Mouse (Mus musculus) myocyte (in vitro differentiated cells): ENCODE results near the gene Ttc33.

Experiments
- CEBPB ChIP-seq: IDR thresholded peaks from 2 replicates; pipeline ENCODE4 v1.6.1; 2011; ENCODE audit warnings: mild to moderate bottlenecking, moderate library complexity; ENCODE audit not compliant: poor library complexity, insufficient read depth, severe bottlenecking
- E2F4 ChIP-seq: IDR thresholded peaks from one replicate; pipeline ENCODE4 v1.6.1; 2011; ENCODE audit warnings: mild to moderate bottlenecking, control low read depth, moderate library complexity; ENCODE audit not compliant: insufficient read depth
- MAX ChIP-seq: IDR thresholded peaks from one replicate; pipeline ENCODE4 v1.6.1; 2011; ENCODE audit warnings: low read depth, mild to moderate bottlenecking, control low read depth
- MYOD1 ChIP-seq, 3 experiments: IDR thresholded peaks; one replicate each; pipeline ENCODE4 v1.6.1; 2011; ENCODE audit warnings: control low read depth in 2 of 3, low read depth in 2 of 3, mild to moderate bottlenecking in 2 of 3, moderate library complexity in 1 of 3; ENCODE audit not compliant: insufficient read length in 2 of 3, control insufficient read depth in 1 of 3
- MYOG ChIP-seq, 3 experiments: IDR thresholded peaks; one replicate each; pipeline ENCODE4 v1.6.1; 2011; ENCODE audit warnings: control low read depth in 2 of 3, low read depth in 2 of 3, mild to moderate bottlenecking in 2 of 3; ENCODE audit not compliant: insufficient read length in 2 of 3, control insufficient read depth in 1 of 3, insufficient read depth in 1 of 3
- POLR2A ChIP-seq: IDR thresholded peaks from one replicate; pipeline ENCODE4 v1.6.1; 2011; ENCODE audit warnings: low read depth, mild to moderate bottlenecking, control low read depth, moderate library complexity; ENCODE audit not compliant: insufficient read length
- POLR2AphosphoS2 ChIP-seq: IDR thresholded peaks from one replicate; pipeline ENCODE4 v1.6.1; 2011; ENCODE audit warnings: low read depth, control low read depth; ENCODE audit not compliant: insufficient read length
- SRF ChIP-seq: IDR thresholded peaks from one replicate; pipeline ENCODE4 v1.6.1; 2011; ENCODE audit warnings: low read depth; ENCODE audit not compliant: control insufficient read depth, insufficient read length
- TCF12 ChIP-seq: IDR thresholded peaks from one replicate; pipeline ENCODE4 v1.6.1; 2011; ENCODE audit warnings: mild to moderate bottlenecking, control low read depth; ENCODE audit not compliant: poor library complexity, insufficient read depth, severe bottlenecking
- TCF3 ChIP-seq: IDR thresholded peaks from one replicate; pipeline ENCODE4 v1.6.1; 2011; ENCODE audit warnings: low read depth, control low read depth; ENCODE audit not compliant: insufficient read length
- USF1 ChIP-seq: IDR thresholded peaks from one replicate; pipeline ENCODE4 v1.6.1; 2011; ENCODE audit warnings: low read depth, mild to moderate bottlenecking, control low read depth, moderate library complexity

DNA sequence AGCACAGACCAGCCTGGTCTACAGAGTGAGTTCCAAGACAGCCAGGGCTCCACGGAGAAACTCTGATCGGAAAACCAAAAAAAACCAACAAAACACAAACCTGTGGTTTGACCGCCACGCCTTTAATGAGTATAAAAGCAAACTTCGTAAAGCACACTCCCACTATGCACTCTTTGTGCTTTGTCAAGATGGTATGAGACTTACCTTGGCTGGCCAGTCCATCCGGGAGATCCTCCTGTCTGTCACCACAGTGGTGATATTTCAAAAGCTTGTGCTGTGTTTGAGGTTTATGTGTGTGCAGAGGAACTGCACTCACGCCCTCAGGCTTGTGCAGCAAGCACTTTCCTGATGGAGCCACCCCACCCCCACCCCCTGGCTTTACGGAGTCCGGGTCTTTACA lies 19.9 kb downstream of the Ttc33 start:
- TF ChIP-seq POLR2A (no peak), CEBPB (no peak), USF1 (no peak), POLR2AphosphoS2 (no peak), E2F4 (no peak), MAX (no peak), MYOG (IDR thresholded peaks at IDR 0.05; ENCODE audit: control insufficient read depth in 1 of 3, insufficient read depth in 1 of 3, insufficient read length in 2 of 3, low read depth in 2 of 3) (no peak), SRF (no peak), TCF12 (no peak), MYOD1 (IDR thresholded peaks at IDR 0.05; ENCODE audit: control insufficient read depth in 1 of 3, insufficient read length in 2 of 3, low read depth in 2 of 3) (no peak), TCF3 (no peak)
